Mouse (Mus musculus) limb, embryonic 12.5 days (tissue): Measurements from ENCODE around the gene Mef2d. TPM values are rescaled to one million over a fixed set of nuclear protein-coding genes. Genes with fewer than 3 reads are reported as not detected.

Experiments used
- ATAC-seq: fragments of 200-750 bp; cut with Nextera tagmentation; 2 replicates; pipeline ENCODE4 v1.8.0; 2017; ENCODE audit warnings: low read depth, moderate TSS enrichment; ENCODE audit not compliant: insufficient number of reproducible peaks, insufficient read depth, low FRiP score, low TSS enrichment
- H3K27ac ChIP-seq: fragments of 300-500 bp; sonication (generic); 2 replicates; pipeline ENCODE4 v1.5.1; 2016; ENCODE audit warnings: mild to moderate bottlenecking, moderate library complexity
- H3K27me3 ChIP-seq: fragments of 300-500 bp; sonication (generic); 2 replicates; pipeline ENCODE4 v1.6.1; 2016; ENCODE audit warnings: mild to moderate bottlenecking, moderate library complexity
- H3K36me3 ChIP-seq: fragments of 300-500 bp; sonication (generic); 2 replicates; pipeline ENCODE4 v1.6.1; 2016; ENCODE audit warnings: mild to moderate bottlenecking, moderate library complexity
- H3K4me1 ChIP-seq: fragments of 300-500 bp; sonication (generic); replicated peaks from 2 replicates; pipeline ENCODE4 v1.6.1; 2016
- H3K4me2 ChIP-seq: fragments of 300-500 bp; sonication (generic); 2 replicates; pipeline ENCODE4 v1.6.1; 2016; ENCODE audit warnings: mild to moderate bottlenecking, moderate library complexity
- H3K4me3 ChIP-seq: fragments of 300-500 bp; sonication (generic); replicated peaks from 2 replicates; pipeline ENCODE4 v1.5.1; 2016; ENCODE audit warnings: mild to moderate bottlenecking
- H3K9ac ChIP-seq: fragments of 300-500 bp; sonication (generic); replicated peaks from 2 replicates; pipeline ENCODE4 v1.6.1; 2016; ENCODE audit warnings: mild to moderate bottlenecking, moderate library complexity
- H3K9me3 ChIP-seq: fragments of 300-500 bp; sonication (generic); 2 replicates; pipeline ENCODE4 v1.6.1; 2016; ENCODE audit warnings: mild to moderate bottlenecking, moderate library complexity
- WGBS: fragments of 180-500 bp; shearing (Covaris S2); methylation state at CpG from one replicate; pipeline ENCODE4 v1.1.7; 2016; 5-methylcytosine and 5-hydroxymethylcytosine counted together
- polyA plus RNA-seq: library from polyadenylated mRNA; unstranded; fragments of >200 nt; fragmentation: Nextera tagmentation; extraction: Ambion mirVana; gene quantifications from 2 replicates; pipeline ENCODE4 v1.2.1, GENCODE M21; 2016

Mef2d gene
- 12.1 and 14.3 TPM in 2 replicates for polyA plus RNA-seq

DNA sequence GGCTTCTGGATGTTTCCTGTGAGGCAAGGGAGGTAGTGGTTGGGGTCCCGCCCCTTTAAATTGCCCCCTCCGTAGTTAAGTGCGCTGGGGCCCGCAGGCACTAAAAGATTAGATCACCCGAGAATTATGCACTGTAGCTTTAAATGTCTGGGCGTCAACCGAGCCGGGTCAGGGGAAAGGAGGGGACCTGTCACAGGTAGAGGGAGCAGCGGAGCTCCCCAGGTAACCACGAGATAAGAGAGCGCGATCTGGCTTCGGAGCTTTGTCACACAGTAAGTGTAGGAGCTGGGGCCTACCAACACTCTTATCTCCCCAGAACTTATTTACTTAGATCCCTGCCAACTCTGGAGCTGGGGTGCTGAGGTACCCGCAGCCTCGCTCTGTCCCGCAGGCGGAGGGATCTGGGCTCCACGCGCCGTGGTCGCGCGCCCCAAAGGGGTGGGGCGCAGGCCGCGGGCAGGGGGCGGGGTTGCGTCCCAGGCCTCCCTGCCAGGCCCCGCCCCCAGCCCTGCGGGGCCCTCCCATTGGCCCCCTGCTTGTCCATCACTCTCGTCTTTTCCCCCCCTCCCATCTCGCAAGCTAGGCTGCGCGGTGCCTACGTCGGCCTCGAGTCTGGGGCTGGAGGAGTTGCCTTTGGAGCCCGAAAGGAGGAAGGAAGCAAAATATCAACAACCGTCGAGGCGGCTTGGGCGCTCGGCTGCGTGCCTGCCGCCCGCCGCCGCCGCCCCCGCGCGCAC is at the start of gene Mef2d:
Gene Mef2d (plus strand): TSS at position 586 of the 737 bp plus-strand sequence.
- H3K27me3 ChIP-seq, result no peaks in the 10 kb centered on the region
- peak; percentile 81 for ATAC-seq
- peak within 1 kb of the TSS; percentile 91 for H3K9ac ChIP-seq
- no peaks in the 10 kb centered on the region for H3K9me3 ChIP-seq
- under 1% methylated on average over 52 of the region's 52 CpGs for WGBS
- H3K4me1 ChIP-seq, result peaks cover 75% of the 10 kb centered on the region
- peak within 1 kb of the TSS; percentile 94 for H3K4me2 ChIP-seq
- H3K27ac ChIP-seq, result peak within 1 kb of the TSS; percentile 98
- H3K36me3 ChIP-seq, result 0 out of 2 replicates have a peak, but pooled peaks cover 6% of the 10 kb centered on the region
- H3K4me3 ChIP-seq, result peak within 1 kb of the TSS; percentile 94

- H3K9ac ChIP-seq, result no peak overlapping the region
- no peaks in the 10 kb centered on the region for H3K4me1 ChIP-seq
- no peak overlapping the region for H3K4me2 ChIP-seq
- ATAC-seq, result no peak
- WGBS, result 94% methylated on average over 5 of the region's 5 CpGs
- H3K9me3 ChIP-seq, result no peaks in the 10 kb centered on the region
- H3K27me3 ChIP-seq, result no peaks in the 10 kb centered on the region
- no peak overlapping the region for H3K4me3 ChIP-seq
- peaks cover 92% of the 10 kb centered on the region for H3K36me3 ChIP-seq
- H3K27ac ChIP-seq, result no peak overlapping the region
Observed at GRCm38 (mm10) chr3:88094126-88094525, 48.0 kb upstream of the Mef2d start.

GRCm38 (mm10) chr3:88097666-88098065 is 44.5 kb upstream of the Mef2d start:
- Histone ChIP-seq H3K27ac (no peak overlapping the region), H3K4me1 (no peaks in the 10 kb centered on the region), H3K27me3 (no peaks in the 10 kb centered on the region), H3K36me3 (peaks cover 87% of the 10 kb centered on the region), H3K9ac (no peak overlapping the region), H3K9me3 (no peaks in the 10 kb centered on the region), H3K4me2 (no peak overlapping the region), H3K4me3 (no peak overlapping the region)
- WGBS, result 83% methylated on average over 6 of the region's 6 CpGs
- ATAC-seq, result no peak

DNA sequence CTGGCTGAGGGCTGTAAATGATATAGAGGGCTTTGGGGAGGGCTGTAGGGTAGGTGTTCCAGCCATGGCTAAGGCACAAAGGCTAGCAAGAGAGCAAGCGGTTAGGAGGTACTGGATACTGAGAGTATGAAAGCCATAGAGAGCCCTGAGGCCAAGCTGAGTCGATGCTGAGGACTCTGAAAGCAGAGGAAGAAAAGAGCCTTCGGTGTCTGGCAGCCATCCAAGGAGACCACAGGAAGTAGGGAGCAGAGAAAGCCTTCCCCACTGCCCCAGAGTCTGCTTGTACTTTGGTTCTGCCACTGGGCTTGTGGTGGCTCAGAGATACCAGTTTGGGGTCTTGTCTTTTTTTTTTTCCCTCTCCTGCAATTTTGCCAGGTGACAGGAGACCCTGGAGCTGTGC is 41.9 kb upstream of the Mef2d start:
- Histone ChIP-seq H3K4me3 (no peak overlapping the region), H3K36me3 (peaks cover 87% of the 10 kb centered on the region), H3K27me3 (no peaks in the 10 kb centered on the region), H3K27ac (no peak overlapping the region), H3K4me1 (no peaks in the 10 kb centered on the region), H3K9me3 (no peaks in the 10 kb centered on the region), H3K9ac (no peak overlapping the region), H3K4me2 (no peak overlapping the region)
- WGBS, result 91% methylated on average over 3 of the region's 3 CpGs
- no peak for ATAC-seq

DNA sequence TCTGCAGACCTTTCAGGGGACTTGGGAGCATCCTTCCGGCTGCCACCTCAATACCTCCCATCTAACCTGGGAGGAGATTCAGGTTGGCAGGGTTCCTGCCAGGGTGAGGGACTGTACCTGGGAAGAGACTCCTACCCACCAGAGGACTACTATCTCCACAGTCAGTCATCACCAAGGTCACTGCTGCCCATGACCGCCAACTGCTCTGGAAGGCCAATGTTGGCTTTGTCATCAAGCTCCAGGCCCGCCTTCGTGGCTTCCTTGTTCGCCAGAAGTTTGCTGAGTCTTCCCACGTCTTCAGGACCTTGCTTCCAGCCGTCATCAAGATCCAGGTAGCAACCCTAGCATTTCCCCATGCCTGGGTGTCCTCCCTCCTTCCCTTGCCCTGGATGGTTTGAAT is 40.4 kb upstream of the Mef2d start:
- no peak for ATAC-seq
- H3K4me3 ChIP-seq, result no peak overlapping the region
- H3K9ac ChIP-seq, result no peak overlapping the region
- no peaks in the 10 kb centered on the region for H3K9me3 ChIP-seq
- no peaks in the 10 kb centered on the region for H3K27me3 ChIP-seq
- no peak overlapping the region for H3K4me2 ChIP-seq
- WGBS, result 97% methylated on average over 7 of the region's 7 CpGs
- H3K4me1 ChIP-seq, result no peaks in the 10 kb centered on the region
- H3K36me3 ChIP-seq, result peaks cover 93% of the 10 kb centered on the region
- H3K27ac ChIP-seq, result no peak overlapping the region

DNA sequence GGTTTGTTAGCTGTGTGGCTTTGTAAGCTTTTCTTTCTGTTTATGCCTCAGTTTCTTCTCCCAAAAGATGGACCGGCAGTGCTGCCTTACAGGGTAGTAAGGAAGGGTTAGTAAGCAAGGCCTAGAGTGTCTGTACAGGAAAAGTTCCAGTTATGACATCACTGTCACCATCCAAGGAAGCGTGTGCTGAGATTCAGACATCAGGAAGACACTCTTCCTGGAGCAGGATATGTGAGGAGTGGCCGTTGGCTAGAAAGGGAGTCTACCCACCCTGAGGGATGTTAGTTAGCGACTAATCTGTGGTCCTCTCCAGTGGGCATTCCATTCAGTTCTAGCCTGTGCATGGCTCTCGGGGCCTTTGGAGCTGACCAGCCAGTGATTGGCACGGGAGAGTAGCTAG is 40.0 kb upstream of the Mef2d start:
- 86% methylated on average over 6 of the region's 6 CpGs for WGBS

DNA sequence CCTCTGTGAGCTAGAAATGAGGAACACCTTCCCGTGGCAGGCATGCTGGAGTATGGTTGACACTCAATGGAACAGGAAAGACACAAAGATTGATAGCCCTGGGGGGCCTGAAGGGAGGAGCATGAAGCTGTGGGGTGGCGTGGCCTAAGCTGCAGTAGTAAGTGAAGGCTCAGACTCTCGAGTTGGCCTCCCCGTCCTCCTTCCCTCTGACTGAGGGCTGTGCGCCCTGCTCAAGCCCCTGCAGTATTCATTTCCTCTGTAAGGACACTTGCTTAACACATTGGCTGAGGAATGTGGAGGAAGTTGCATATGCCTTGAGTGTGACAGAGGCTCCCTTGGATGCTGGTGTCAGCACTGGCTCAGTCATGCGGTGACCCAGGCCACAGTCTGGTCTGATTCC is 39.6 kb upstream of the Mef2d start:
- Histone ChIP-seq H3K36me3 (peaks cover 93% of the 10 kb centered on the region), H3K4me3 (no peak overlapping the region), H3K27ac (0 out of 2 replicates have a peak overlapping the region, but pooled peaks have one; percentile 41), H3K27me3 (no peaks in the 10 kb centered on the region), H3K9ac (no peak overlapping the region), H3K4me2 (no peak overlapping the region), H3K4me1 (no peaks in the 10 kb centered on the region), H3K9me3 (no peaks in the 10 kb centered on the region)
- no peak for ATAC-seq
- 80% methylated on average over 6 of the region's 6 CpGs for WGBS

More for the DNA sequence above, 40.0 kb upstream of the Mef2d start:
- Histone ChIP-seq H3K27me3 (no peaks in the 10 kb centered on the region), H3K4me3 (no peak overlapping the region), H3K36me3 (peaks cover 92% of the 10 kb centered on the region), H3K9ac (no peak overlapping the region), H3K4me2 (no peak overlapping the region), H3K27ac (0 out of 2 replicates have a peak overlapping the region, but pooled peaks have one; percentile 41), H3K4me1 (no peaks in the 10 kb centered on the region), H3K9me3 (no peaks in the 10 kb centered on the region)
- ATAC-seq, result no peak

- H3K36me3 ChIP-seq, result peaks cover 96% of the 10 kb centered on the region
- H3K4me2 ChIP-seq, result no peak overlapping the region
- H3K9me3 ChIP-seq, result no peaks in the 10 kb centered on the region
- no peak for ATAC-seq
- WGBS, result 90% methylated on average over 4 of the region's 4 CpGs
- H3K27ac ChIP-seq, result no peak overlapping the region
- no peak overlapping the region for H3K4me3 ChIP-seq
- H3K4me1 ChIP-seq, result no peaks in the 10 kb centered on the region
- H3K9ac ChIP-seq, result no peak overlapping the region
- no peaks in the 10 kb centered on the region for H3K27me3 ChIP-seq
Observed at GRCm38 (mm10) chr3:88106126-88106525, 36.0 kb upstream of the Mef2d start.

DNA sequence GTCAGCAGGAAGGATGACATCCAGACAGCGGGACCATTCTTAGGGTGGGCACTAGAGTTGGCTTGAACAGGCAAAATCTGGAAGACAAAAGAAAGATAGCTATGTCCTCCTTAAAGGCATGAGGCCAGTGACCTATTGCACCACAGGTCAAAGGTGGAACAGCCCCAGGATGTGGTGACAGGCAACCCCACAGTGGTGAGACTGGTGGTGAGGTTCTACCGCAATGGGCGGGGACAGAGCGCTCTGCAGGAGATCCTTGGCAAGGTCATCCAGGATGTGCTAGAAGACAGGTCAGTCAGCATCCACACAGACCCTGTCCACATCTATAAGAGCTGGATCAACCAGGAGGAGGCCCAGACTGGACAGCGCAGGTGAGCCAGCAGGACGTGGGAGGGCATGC is 33.0 kb upstream of the Mef2d start:
- Histone ChIP-seq H3K27ac (no peak overlapping the region), H3K27me3 (no peaks in the 10 kb centered on the region), H3K4me1 (no peaks in the 10 kb centered on the region), H3K36me3 (peaks cover 96% of the 10 kb centered on the region), H3K9ac (no peak overlapping the region), H3K4me2 (no peak overlapping the region), H3K4me3 (no peak overlapping the region), H3K9me3 (no peaks in the 10 kb centered on the region)
- WGBS, result 93% methylated on average over 6 of the region's 6 CpGs
- ATAC-seq, result no peak

DNA sequence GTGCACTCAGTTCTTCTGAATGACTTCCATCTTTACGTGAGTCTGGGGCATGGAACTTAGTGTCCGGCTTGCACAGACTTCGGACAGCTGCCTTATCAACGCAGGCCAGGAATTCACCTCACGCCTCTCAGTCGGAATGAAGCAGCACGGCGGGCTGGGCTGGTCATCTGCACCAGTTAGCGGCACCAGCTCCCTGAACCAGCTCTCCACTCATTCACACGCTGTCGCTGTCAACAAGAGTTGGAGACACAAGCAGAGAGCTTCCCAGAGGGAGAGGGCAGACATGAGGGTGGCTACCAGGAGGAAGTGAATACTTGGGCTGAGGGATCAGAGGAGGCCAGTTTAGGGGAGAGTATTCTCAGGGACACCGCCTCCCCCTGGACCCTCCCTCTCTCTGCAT is 27.8 kb upstream of the Mef2d start:
- Histone ChIP-seq H3K4me3 (no peak overlapping the region), H3K9ac (no peak overlapping the region), H3K36me3 (peaks cover 92% of the 10 kb centered on the region), H3K4me2 (no peak overlapping the region), H3K4me1 (no peaks in the 10 kb centered on the region), H3K27ac (no peak overlapping the region), H3K27me3 (no peaks in the 10 kb centered on the region), H3K9me3 (no peaks in the 10 kb centered on the region)
- no peak for ATAC-seq
- WGBS, result 94% methylated on average over 12 of the region's 12 CpGs

- Histone ChIP-seq H3K36me3 (peaks cover 56% of the 10 kb centered on the region), H3K27me3 (no peaks in the 10 kb centered on the region), H3K9ac (no peak overlapping the region), H3K4me2 (no peak overlapping the region), H3K27ac (no peak overlapping the region), H3K4me1 (no peaks in the 10 kb centered on the region), H3K4me3 (no peak overlapping the region), H3K9me3 (no peaks in the 10 kb centered on the region)
- WGBS, result 91% methylated on average over 19 of the region's 19 CpGs
- no peak for ATAC-seq
Observed at GRCm38 (mm10) chr3:88120117-88120651, 22.0 kb upstream of the Mef2d start.
